Mouse (Mus musculus) brain, embryonic 14.5 days (tissue): ENCODE data around the gene Srrm1.

Experiments used
- CTCF ChIP-seq: fragments of 200-500 bp; IDR thresholded peaks from 2 replicates; pipeline ENCODE4 v1.5.1; 2012; ENCODE audit warnings: inconsistent platforms, mild to moderate bottlenecking, moderate library complexity, borderline replicate concordance; ENCODE audit not compliant: insufficient read depth, insufficient read length; ENCODE audit errors: extremely low read depth
- POLR2A ChIP-seq: fragments of 200-500 bp; IDR thresholded peaks from 2 replicates; pipeline ENCODE4 v1.6.1; 2012; ENCODE audit warnings: mild to moderate bottlenecking, inconsistent platforms, borderline replicate concordance; ENCODE audit not compliant: poor library complexity, insufficient read depth, insufficient read length, severe bottlenecking; ENCODE audit errors: extremely low read depth

GRCm38 (mm10) chr4:135370372-135370771 lies 17.3 kb upstream of the Srrm1 start:
- no peak for TF ChIP-seq CTCF
- no peak for TF ChIP-seq POLR2A
